Mouse (Mus musculus): ENCODE measurements around the gene Gm436. TPM values are rescaled to one million over a fixed set of nuclear protein-coding genes. Genes with fewer than 3 reads are reported as not detected.

Gm436 gene
- polyA plus RNA-seq (2015; fragmentation: Nextera tagmentation; extraction: Ambion mirVana): not detected in 2 replicates

GRCm38 (mm10) chr4:144686268-144686667, at the start of gene Gm436:
Gene Gm436 (minus strand): TSS chr4:144686368.
- 46% methylated on average over 2 of the region's 2 CpGs for WGBS
- H3K36me3 ChIP-seq (ENCODE audit: insufficient read depth, low read length): no peaks in the 10 kb centered on the region
- no peak within 1 kb of the TSS for H3K4me2 ChIP-seq (ENCODE audit: low read length)
- H3K27me3 ChIP-seq (ENCODE audit: insufficient read depth, low read length): no peaks in the 10 kb centered on the region
- no peaks in the 10 kb centered on the region for H3K9me3 ChIP-seq (replicated peaks; ENCODE audit: low read length)
- no peak within 1 kb of the TSS for H3K9ac ChIP-seq (ENCODE audit: low read depth, low read length)
- H3K4me1 ChIP-seq (replicated peaks; ENCODE audit: insufficient read depth, low read length): no peaks in the 10 kb centered on the region
- no peak for TF ChIP-seq CTCF (IDR thresholded peaks at IDR 0.05; ENCODE audit: low read depth)
- H3K27ac ChIP-seq: no peak within 1 kb of the TSS
- no peak for DNase-seq (ENCODE audit: low spot score)
- no peak within 1 kb of the TSS for H3K4me3 ChIP-seq (replicated peaks; ENCODE audit: low read depth, low read length)
- no peak for ATAC-seq (replicated peaks; ENCODE audit: low FRiP score, low read depth)

GRCm38 (mm10) chr4:144721304-144721703, 35.1 kb upstream of the Gm436 start, which contains the start of gene Gm13178:
Gene Gm13178 (minus strand): TSS chr4:144721404.
- no peak within 1 kb of the TSS for H3K9ac ChIP-seq (ENCODE audit: low read depth, low read length)
- no peaks in the 10 kb centered on the region for H3K36me3 ChIP-seq (ENCODE audit: insufficient read depth, low read length)
- 90% methylated on average over 1 of the region's 1 CpGs for WGBS
- H3K4me3 ChIP-seq (replicated peaks; ENCODE audit: low read depth, low read length): no peak within 1 kb of the TSS
- no peaks in the 10 kb centered on the region for H3K9me3 ChIP-seq (replicated peaks; ENCODE audit: low read length)
- no peak within 1 kb of the TSS for H3K4me2 ChIP-seq (ENCODE audit: low read length)
- H3K27me3 ChIP-seq (ENCODE audit: insufficient read depth, low read length): no peaks in the 10 kb centered on the region
- H3K27ac ChIP-seq: no peak within 1 kb of the TSS
- TF ChIP-seq CTCF (IDR thresholded peaks at IDR 0.05; ENCODE audit: low read depth): no peak
- ATAC-seq (replicated peaks; ENCODE audit: low FRiP score, low read depth): no peak
- H3K4me1 ChIP-seq (replicated peaks; ENCODE audit: insufficient read depth, low read length): no peaks in the 10 kb centered on the region
- no peak for DNase-seq (ENCODE audit: low spot score)

GRCm38 (mm10) chr4:144719691-144720090, 33.5 kb upstream of the Gm436 start:
- H3K4me3 ChIP-seq (replicated peaks; ENCODE audit: low read depth, low read length): no peak overlapping the region
- H3K9ac ChIP-seq (ENCODE audit: low read depth, low read length): no peak overlapping the region
- no peak overlapping the region for H3K27ac ChIP-seq
- no peaks in the 10 kb centered on the region for H3K27me3 ChIP-seq (ENCODE audit: insufficient read depth, low read length)
- H3K4me1 ChIP-seq (replicated peaks; ENCODE audit: insufficient read depth, low read length): no peaks in the 10 kb centered on the region
- no peaks in the 10 kb centered on the region for H3K9me3 ChIP-seq (replicated peaks; ENCODE audit: low read length)
- WGBS: 84% methylated on average over 1 of the region's 1 CpGs
- no peaks in the 10 kb centered on the region for H3K36me3 ChIP-seq (ENCODE audit: insufficient read depth, low read length)
- ATAC-seq (replicated peaks; ENCODE audit: low FRiP score, low read depth) (no peak), DNase-seq (ENCODE audit: low spot score) (no peak)
- TF ChIP-seq CTCF (IDR thresholded peaks at IDR 0.05; ENCODE audit: low read depth): no peak
- H3K4me2 ChIP-seq (ENCODE audit: low read length): no peak overlapping the region

GRCm38 (mm10) chr4:144718288-144718687, 32.1 kb upstream of the Gm436 start:
- Histone ChIP-seq H3K4me2 (ENCODE audit: low read length) (no peak overlapping the region), H3K36me3 (ENCODE audit: insufficient read depth, low read length) (no peaks in the 10 kb centered on the region), H3K4me3 (replicated peaks; ENCODE audit: low read depth, low read length) (no peak overlapping the region), H3K27me3 (ENCODE audit: insufficient read depth, low read length) (no peaks in the 10 kb centered on the region), H3K27ac (no peak overlapping the region), H3K9ac (ENCODE audit: low read depth, low read length) (no peak overlapping the region), H3K9me3 (replicated peaks; ENCODE audit: low read length) (no peaks in the 10 kb centered on the region), H3K4me1 (replicated peaks; ENCODE audit: insufficient read depth, low read length) (no peaks in the 10 kb centered on the region)
- WGBS: 67% methylated on average over 1 of the region's 1 CpGs
- no peak for TF ChIP-seq CTCF (IDR thresholded peaks at IDR 0.05; ENCODE audit: low read depth)
- ATAC-seq (replicated peaks; ENCODE audit: low FRiP score, low read depth) (no peak), DNase-seq (ENCODE audit: low spot score) (no peak)

- Histone ChIP-seq H3K36me3 (ENCODE audit: insufficient read depth, low read length) (no peaks in the 10 kb centered on the region), H3K4me2 (ENCODE audit: low read length) (no peak overlapping the region), H3K4me1 (replicated peaks; ENCODE audit: insufficient read depth, low read length) (no peaks in the 10 kb centered on the region), H3K27ac (no peak overlapping the region), H3K4me3 (replicated peaks; ENCODE audit: low read depth, low read length) (no peak overlapping the region), H3K9ac (ENCODE audit: low read depth, low read length) (no peak overlapping the region), H3K9me3 (replicated peaks; ENCODE audit: low read length) (no peaks in the 10 kb centered on the region), H3K27me3 (ENCODE audit: insufficient read depth, low read length) (no peaks in the 10 kb centered on the region)
- ATAC-seq (replicated peaks; ENCODE audit: low FRiP score, low read depth): no peak
- DNase-seq (ENCODE audit: low spot score): no peak
- TF ChIP-seq CTCF (IDR thresholded peaks at IDR 0.05; ENCODE audit: low read depth): no peak
Observed at GRCm38 (mm10) chr4:144638263-144638662, 47.9 kb downstream of the Gm436 start.

Other genes starting within 250 kb of the Gm436 start
- gene 1700012P22Rik, start 247.6 kb downstream of the Gm436 start, polyA plus RNA-seq (2015; fragmentation: Nextera tagmentation; extraction: Ambion mirVana): not detected in 2 replicates
- not detected in 2 replicates for gene Gm9944, start 233.1 kb downstream of the Gm436 start, polyA plus RNA-seq (2015; fragmentation: Nextera tagmentation; extraction: Ambion mirVana)
- not detected in 2 replicates for gene Aadacl3, start 222.6 kb downstream of the Gm436 start, polyA plus RNA-seq (2015; fragmentation: Nextera tagmentation; extraction: Ambion mirVana)
- not detected in 2 replicates for gene 9430007A20Rik, start 166.5 kb downstream of the Gm436 start, polyA plus RNA-seq (2015; fragmentation: Nextera tagmentation; extraction: Ambion mirVana)
- not detected in 2 replicates for gene Gm13124, start 121.2 kb downstream of the Gm436 start, polyA plus RNA-seq (2015; fragmentation: Nextera tagmentation; extraction: Ambion mirVana)
- gene Aadacl4, start 72.7 kb downstream of the Gm436 start, polyA plus RNA-seq (2015; fragmentation: Nextera tagmentation; extraction: Ambion mirVana): not detected in 2 replicates
- gene Gm13178, start 35.0 kb upstream of the Gm436 start, polyA plus RNA-seq (2015; fragmentation: Nextera tagmentation; extraction: Ambion mirVana): not detected in 2 replicates
- gene Gm438, start 100.2 kb upstream of the Gm436 start, polyA plus RNA-seq (2015; fragmentation: Nextera tagmentation; extraction: Ambion mirVana): not detected in 2 replicates
- 199 and 233 TPM in 2 replicates for gene Dhrs3, start 206.5 kb upstream of the Gm436 start, polyA plus RNA-seq (2015; fragmentation: Nextera tagmentation; extraction: Ambion mirVana)

Data from kidney, postnatal 0 days (tissue).